Mouse (Mus musculus) neural tube, embryonic 11.5 days (tissue): ENCODE data around the gene Map10. TPM values are rescaled to one million over a fixed set of nuclear protein-coding genes. Genes with fewer than 3 reads are reported as not detected.

Experiments
- ATAC-seq: fragments of 200-750 bp; cut with Nextera tagmentation; 2 replicates; pipeline ENCODE4 v1.8.0; 2017; ENCODE audit warnings: moderate number of reproducible peaks, mild to moderate bottlenecking, moderate TSS enrichment, moderate library complexity; ENCODE audit not compliant: insufficient read depth, low FRiP score, low TSS enrichment
- DNase-seq: peaks from one replicate; pipeline ENCODE4 v3.0.0-alpha.2; 2015; ENCODE audit warnings: low spot score
- H3K27ac ChIP-seq: fragments of 300-500 bp; sonication (generic); 2 replicates; pipeline ENCODE4 v1.5.1; 2014; ENCODE audit warnings: low read depth, mild to moderate bottlenecking, low read length
- H3K27me3 ChIP-seq: fragments of 300-500 bp; sonication (generic); 2 replicates; pipeline ENCODE4 v1.6.1; 2014; ENCODE audit warnings: mild to moderate bottlenecking, low read length, mixed read lengths; ENCODE audit not compliant: control insufficient read depth, insufficient read depth
- H3K36me3 ChIP-seq: fragments of 300-500 bp; sonication (generic); 2 replicates; pipeline ENCODE4 v1.6.1; 2014; ENCODE audit warnings: mild to moderate bottlenecking, low read length, moderate library complexity, mixed read lengths; ENCODE audit not compliant: control insufficient read depth, insufficient read depth
- H3K4me1 ChIP-seq: fragments of 300-500 bp; sonication (generic); 2 replicates; pipeline ENCODE4 v1.6.1; 2014; ENCODE audit warnings: low read length, mixed read lengths; ENCODE audit not compliant: control insufficient read depth, insufficient read depth
- H3K4me2 ChIP-seq: fragments of 300-500 bp; sonication (generic); 2 replicates; pipeline ENCODE4 v1.6.1; 2014; ENCODE audit warnings: low read depth, mild to moderate bottlenecking, moderate library complexity
- H3K4me3 ChIP-seq: fragments of 300-500 bp; sonication (generic); 2 replicates; pipeline ENCODE4 v1.5.1; 2014; ENCODE audit warnings: low read depth, low read length
- H3K9ac ChIP-seq: fragments of 300-500 bp; sonication (generic); 2 replicates; pipeline ENCODE4 v1.6.1; 2014; ENCODE audit warnings: mild to moderate bottlenecking, low read length
- H3K9me3 ChIP-seq: fragments of 300-500 bp; sonication (generic); 2 replicates; pipeline ENCODE4 v1.6.1; 2016; ENCODE audit warnings: low read length; ENCODE audit not compliant: control insufficient read depth
- WGBS: fragments of 180-500 bp; shearing (Covaris S2); extraction: QIAGEN DNeasy Blood & Tissue Kit; methylation state at CpG from one replicate; pipeline ENCODE4 v1.1.7; 2014; 5-methylcytosine and 5-hydroxymethylcytosine counted together
- polyA plus RNA-seq: library from polyadenylated mRNA; unstranded; fragments of >200 nt; fragmentation: Nextera tagmentation; extraction: Ambion mirVana; gene quantifications from 2 replicates; pipeline ENCODE4 v1.2.1, GENCODE M21; 2014

The Map10 gene
- 10.2 TPM in 2 replicates for polyA plus RNA-seq

- DNase-seq (peak; percentile 93), ATAC-seq (peak; percentile 81)
- Histone ChIP-seq H3K36me3 (0 out of 2 replicates have a peak, but pooled peaks cover 3% of the 10 kb centered on the region), H3K4me2 (peak within 1 kb of the TSS; percentile 81), H3K27me3 (no peaks in the 10 kb centered on the region), H3K9ac (peak within 1 kb of the TSS; percentile 81), H3K4me1 (peaks cover 4% of the 10 kb centered on the region), H3K4me3 (peak within 1 kb of the TSS; percentile 54), H3K9me3 (peaks cover 16% of the 10 kb centered on the region; the same call in 1 of the 2 replicates), H3K27ac (no peak within 1 kb of the TSS)
- 2% methylated on average over 57 of the region's 62 CpGs for WGBS
Measured at GRCm38 (mm10) chr8:125669700-125670195, at the start of gene Map10. Gene Map10 (plus strand): TSS chr8:125669818.

DNA sequence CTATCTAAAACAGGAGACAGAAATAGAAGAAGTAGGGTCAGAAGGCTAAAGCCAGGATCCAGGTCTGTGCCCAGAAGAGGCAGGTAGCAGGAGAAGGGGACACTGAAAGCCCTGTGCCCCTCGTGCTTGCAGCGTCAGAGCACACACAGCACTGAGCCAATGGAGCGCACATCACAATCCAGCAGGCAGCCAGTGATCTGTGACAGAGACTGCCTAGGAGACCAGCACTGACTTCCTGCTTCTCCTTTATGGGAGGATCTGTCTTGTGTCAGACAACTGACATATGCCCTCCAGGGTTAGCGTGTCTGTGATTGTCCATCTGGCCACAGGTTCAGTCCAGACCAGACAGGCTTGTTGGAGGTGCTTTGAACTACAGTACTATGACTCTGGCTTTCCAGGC is 49.3 kb upstream of the Map10 start:
- Histone ChIP-seq H3K9ac (no peak overlapping the region), H3K27ac (no peak overlapping the region), H3K9me3 (no peaks in the 10 kb centered on the region), H3K27me3 (no peaks in the 10 kb centered on the region), H3K4me3 (no peak overlapping the region), H3K4me1 (no peaks in the 10 kb centered on the region; the same call in 1 of the 2 replicates), H3K4me2 (no peak overlapping the region), H3K36me3 (no peaks in the 10 kb centered on the region)
- no peak for DNase-seq
- WGBS: 77% methylated on average over 4 of the region's 4 CpGs
- ATAC-seq: no peak

DNA sequence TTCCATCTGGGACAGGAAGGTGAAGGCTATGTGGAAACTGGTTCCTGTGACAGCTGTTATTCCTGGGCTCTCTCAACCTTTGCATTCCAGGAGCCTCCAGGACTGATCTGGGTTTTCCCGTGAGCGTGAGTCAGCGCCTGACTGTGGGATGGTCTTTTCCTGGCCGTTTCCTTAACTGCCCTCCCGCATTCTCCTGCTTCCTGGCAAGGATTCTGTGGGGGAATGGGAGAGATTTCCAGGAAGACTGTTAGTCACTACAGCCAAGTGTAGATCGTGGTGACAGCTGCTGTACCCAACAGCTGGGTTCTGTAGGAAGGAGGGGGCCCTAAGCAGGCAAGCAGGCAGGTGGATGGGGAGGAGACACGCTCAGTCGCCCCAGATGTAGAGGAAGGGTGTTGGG is 45.3 kb upstream of the Map10 start:
- 77% methylated on average over 8 of the region's 8 CpGs for WGBS
- ATAC-seq: no peak
- H3K4me1 ChIP-seq: no peaks in the 10 kb centered on the region; the same call in 1 of the 2 replicates
- no peaks in the 10 kb centered on the region for H3K36me3 ChIP-seq
- H3K9me3 ChIP-seq: no peaks in the 10 kb centered on the region
- no peak overlapping the region for H3K9ac ChIP-seq
- no peak overlapping the region for H3K4me3 ChIP-seq
- H3K27me3 ChIP-seq: no peaks in the 10 kb centered on the region
- DNase-seq: no peak
- no peak overlapping the region for H3K27ac ChIP-seq
- no peak overlapping the region for H3K4me2 ChIP-seq

DNA sequence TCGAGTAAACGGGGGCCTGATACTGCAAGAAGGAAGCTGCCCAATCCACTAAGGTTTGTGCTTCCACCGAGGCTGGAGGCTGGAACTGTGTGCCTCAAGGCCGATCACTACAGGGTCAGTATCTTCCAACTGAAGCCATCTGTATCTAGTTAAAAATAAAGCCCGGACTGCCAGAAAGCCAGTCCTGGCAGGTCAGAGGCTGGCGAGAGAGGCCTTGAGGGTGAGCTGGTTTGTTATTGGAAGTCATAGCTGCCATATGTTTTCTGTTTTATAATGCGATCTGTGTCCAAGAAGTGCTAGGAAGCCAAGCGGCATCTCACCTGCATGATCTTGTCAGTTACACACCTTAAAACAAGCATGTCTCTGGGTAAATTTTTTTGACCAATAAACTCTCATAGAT is 43.2 kb upstream of the Map10 start:
- Histone ChIP-seq H3K9me3 (no peaks in the 10 kb centered on the region), H3K27ac (no peak overlapping the region), H3K4me1 (no peaks in the 10 kb centered on the region; the same call in 1 of the 2 replicates), H3K27me3 (no peaks in the 10 kb centered on the region), H3K9ac (no peak overlapping the region), H3K36me3 (no peaks in the 10 kb centered on the region), H3K4me2 (no peak overlapping the region), H3K4me3 (no peak overlapping the region)
- ATAC-seq (no peak), DNase-seq (no peak)
- 87% methylated on average over 8 of the region's 8 CpGs for WGBS

DNA sequence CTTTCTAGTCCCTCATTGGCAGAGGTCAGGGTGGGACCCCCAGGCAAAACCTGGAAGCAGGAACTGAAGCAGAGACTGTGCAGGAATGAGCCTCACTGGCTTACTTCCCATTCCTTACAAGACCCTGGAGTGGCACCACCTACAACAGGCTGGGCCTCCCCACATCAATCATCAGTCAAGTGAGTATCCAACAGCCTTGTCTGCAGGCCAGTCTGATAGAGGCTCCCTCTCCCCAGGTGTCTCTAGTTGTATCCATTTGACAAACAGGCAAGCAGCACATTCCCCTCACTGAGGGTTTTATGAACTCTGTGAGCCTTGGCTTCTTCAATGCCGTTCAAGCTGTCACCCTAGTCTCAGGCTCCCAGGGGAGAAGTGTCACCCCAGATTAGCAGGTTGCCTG is 40.8 kb upstream of the Map10 start:
- no peaks in the 10 kb centered on the region for H3K27me3 ChIP-seq
- no peak overlapping the region for H3K9ac ChIP-seq
- H3K4me2 ChIP-seq: no peak overlapping the region
- ATAC-seq (no peak), DNase-seq (no peak)
- no peaks in the 10 kb centered on the region for H3K4me1 ChIP-seq
- H3K9me3 ChIP-seq: no peaks in the 10 kb centered on the region
- WGBS: 95% methylated on average over 1 of the region's 1 CpGs
- H3K4me3 ChIP-seq: no peak overlapping the region
- H3K27ac ChIP-seq: no peak overlapping the region
- no peaks in the 10 kb centered on the region for H3K36me3 ChIP-seq

GRCm38 (mm10) chr8:125638411-125639058 is 31.1 kb upstream of the Map10 start:
- ATAC-seq: no peak

GRCm38 (mm10) chr8:125639631-125640030 is 30.0 kb upstream of the Map10 start:
- Histone ChIP-seq H3K9ac (no peak overlapping the region), H3K9me3 (no peaks in the 10 kb centered on the region), H3K27ac (no peak overlapping the region), H3K36me3 (no peaks in the 10 kb centered on the region), H3K4me2 (no peak overlapping the region), H3K4me1 (no peaks in the 10 kb centered on the region), H3K27me3 (no peaks in the 10 kb centered on the region), H3K4me3 (no peak overlapping the region)
- DNase-seq: no peak
- ATAC-seq: no peak
- 81% methylated on average over 2 of the region's 2 CpGs for WGBS

More at GRCm38 (mm10) chr8:125638411-125639058, 31.1 kb upstream of the Map10 start:
- no peaks in the 10 kb centered on the region for H3K27me3 ChIP-seq
- no peaks in the 10 kb centered on the region for H3K9me3 ChIP-seq
- H3K36me3 ChIP-seq: no peaks in the 10 kb centered on the region
- 69% methylated on average over 6 of the region's 6 CpGs for WGBS
- H3K4me2 ChIP-seq: no peak overlapping the region
- H3K27ac ChIP-seq: no peak overlapping the region
- no peak overlapping the region for H3K9ac ChIP-seq
- H3K4me3 ChIP-seq: no peak overlapping the region
- no peaks in the 10 kb centered on the region for H3K4me1 ChIP-seq
- no peak for DNase-seq

DNA sequence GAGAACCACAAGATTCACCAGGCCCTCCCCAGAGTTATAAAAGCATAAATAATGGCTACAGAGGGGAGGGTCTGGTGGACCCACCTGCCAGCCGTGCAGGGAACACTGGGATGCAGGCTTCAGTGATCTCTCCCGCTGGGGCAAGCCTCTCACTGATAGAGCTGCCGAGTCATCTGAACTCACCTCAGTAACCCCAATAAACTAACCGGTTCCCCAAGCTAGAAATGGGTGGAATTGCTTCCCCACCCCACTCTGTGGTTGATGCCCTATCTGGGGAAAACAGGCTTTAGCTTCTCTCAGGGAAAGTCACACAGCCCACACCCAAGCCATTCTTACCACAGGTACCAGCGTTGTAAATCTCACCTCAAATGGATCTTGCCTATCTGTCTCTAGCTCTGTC is 28.9 kb upstream of the Map10 start:
- no peaks in the 10 kb centered on the region for H3K9me3 ChIP-seq
- no peaks in the 10 kb centered on the region for H3K36me3 ChIP-seq
- DNase-seq (no peak), ATAC-seq (no peak)
- no peak overlapping the region for H3K4me3 ChIP-seq
- H3K27ac ChIP-seq: no peak overlapping the region
- H3K4me2 ChIP-seq: no peak overlapping the region
- no peaks in the 10 kb centered on the region for H3K4me1 ChIP-seq
- no peak overlapping the region for H3K9ac ChIP-seq
- WGBS: 50% methylated on average over 5 of the region's 5 CpGs
- H3K27me3 ChIP-seq: no peaks in the 10 kb centered on the region

GRCm38 (mm10) chr8:125641808-125642207 is 27.8 kb upstream of the Map10 start:
- Histone ChIP-seq H3K27me3 (no peaks in the 10 kb centered on the region), H3K36me3 (no peaks in the 10 kb centered on the region), H3K9me3 (no peaks in the 10 kb centered on the region), H3K4me2 (no peak overlapping the region), H3K9ac (no peak overlapping the region), H3K4me1 (no peaks in the 10 kb centered on the region), H3K27ac (no peak overlapping the region), H3K4me3 (no peak overlapping the region)
- no peak for ATAC-seq
- 80% methylated on average over 6 of the region's 6 CpGs for WGBS
- no peak for DNase-seq
